Mouse (Mus musculus): ENCODE measurements around the gene Itgal.
"Not testable (repeated sequence)": the region's sequence is repeated elsewhere in the genome, so short reads cannot be mapped to it uniquely, and the experiment has no call there.

GRCm38 (mm10) chr7:127341861-127342260 is 45.8 kb downstream of the Itgal start:
- TF ChIP-seq CTCF (conservative IDR thresholded peaks at IDR 0.05; ENCODE audit: insufficient read depth, insufficient read length, low read depth, low read length); POLR2A (IDR thresholded peaks at IDR 0.05; ENCODE audit: low read depth, low read length): not testable (repeated sequence)

All from kidney, adult 2 months (tissue).